Mouse (Mus musculus): ENCODE measurements around the gene Cyb5r4.
"Not testable (repeated sequence)": the region's sequence is repeated elsewhere in the genome, so short reads cannot be mapped to it uniquely, and the experiment has no call there.

Cyb5r4 gene

DNA sequence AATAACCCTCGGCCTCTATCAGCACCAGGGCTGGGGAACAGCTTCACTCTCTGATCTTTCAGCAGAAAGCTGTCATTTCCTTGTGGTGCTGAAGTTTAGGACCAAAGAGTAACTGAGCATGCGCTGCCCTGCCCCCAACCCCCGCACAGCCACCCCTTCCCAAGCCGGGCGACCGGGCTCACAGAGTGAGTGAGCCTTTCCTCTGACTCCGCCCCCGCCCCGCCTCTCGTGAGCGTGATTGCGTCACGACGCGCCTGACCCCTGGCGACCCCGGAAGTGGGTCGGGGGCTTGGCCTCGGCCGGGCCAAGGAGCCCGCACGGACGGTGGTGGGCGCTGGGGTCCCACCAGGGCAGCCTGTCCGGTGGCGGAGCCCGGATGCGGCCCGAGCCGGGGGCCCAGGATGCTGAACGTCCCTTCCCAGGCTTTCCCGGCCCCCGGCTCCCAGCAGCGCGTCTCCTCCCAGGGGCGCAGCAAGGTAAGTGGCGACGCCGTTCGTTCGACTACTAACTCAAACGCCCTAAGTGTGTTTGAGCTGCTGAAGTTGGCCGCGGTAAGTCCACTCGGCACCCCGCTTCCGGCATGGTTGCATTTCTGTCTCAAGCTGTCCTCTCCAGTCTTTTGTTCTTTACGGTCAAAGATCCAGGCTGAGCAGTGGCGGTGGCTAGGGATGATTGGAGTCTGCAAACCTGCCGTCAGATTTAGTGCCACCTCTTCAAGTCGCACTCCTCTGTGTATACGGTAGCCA, at the start of gene Cyb5r4:
TSS of gene Cyb5r4 (plus strand) at position 237 of the 746 bp plus-strand sequence.
- DNase-seq, result peak; percentile 96 to 97

DNA sequence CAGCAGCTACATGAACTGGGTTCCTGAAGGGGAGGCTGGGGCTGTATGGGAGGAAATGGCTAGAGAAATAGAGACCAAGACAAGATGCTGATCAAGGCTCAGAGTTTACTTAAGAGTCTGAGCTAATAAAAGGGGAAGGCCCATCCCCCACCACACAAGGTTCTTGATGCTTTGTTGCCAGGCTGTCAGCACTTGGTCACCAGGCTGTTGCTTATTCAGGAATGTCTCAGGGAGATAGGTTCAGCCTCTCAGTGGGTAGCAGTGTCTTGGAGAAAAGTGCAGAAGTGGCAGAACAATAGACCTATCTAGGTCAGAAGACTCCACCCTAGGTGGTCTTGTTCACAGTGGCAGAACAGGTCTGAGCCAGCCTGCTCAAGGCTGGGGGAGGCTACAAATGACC, 49.3 kb upstream of the Cyb5r4 start:
- not testable (repeated sequence) for DNase-seq

DNA sequence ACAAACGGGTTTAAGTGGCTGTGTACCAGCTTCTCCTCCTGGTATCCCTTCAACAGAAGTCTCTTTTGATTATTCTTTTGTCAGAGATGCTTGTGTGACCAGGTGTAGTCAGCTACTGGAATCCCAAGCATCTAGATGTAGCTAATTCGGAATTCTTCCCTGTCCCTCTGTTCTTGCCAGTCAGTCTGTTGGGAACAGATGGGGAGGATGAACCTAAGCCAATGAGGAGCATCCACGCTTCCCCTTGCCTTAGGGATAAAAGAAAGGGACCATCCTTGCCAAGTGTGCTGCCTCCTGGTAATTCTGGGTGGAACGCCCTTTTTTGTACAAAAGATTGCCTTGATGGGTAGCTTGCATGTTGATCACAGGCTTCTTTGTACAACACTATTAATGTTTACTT, 48.3 kb upstream of the Cyb5r4 start:
- no peak for DNase-seq

DNA sequence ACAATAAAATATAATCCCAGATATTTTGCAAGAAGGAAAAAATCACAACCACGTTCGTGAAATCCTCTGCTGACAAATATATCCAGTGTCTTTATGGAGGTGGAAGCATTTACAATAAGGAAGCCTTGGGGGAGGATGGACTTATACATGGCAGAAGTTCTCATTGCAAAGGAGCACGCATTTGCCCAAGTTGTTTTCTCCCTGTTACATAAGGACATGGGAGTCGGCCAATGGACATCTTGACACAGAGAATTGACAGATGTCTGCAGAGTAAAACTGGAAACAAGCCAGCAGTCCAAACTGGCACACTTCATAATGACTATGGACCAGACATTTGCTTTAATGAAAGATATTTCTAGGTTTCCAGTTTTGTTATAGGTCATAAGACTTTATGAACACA, 44.9 kb upstream of the Cyb5r4 start:
- no peak for DNase-seq

DNA sequence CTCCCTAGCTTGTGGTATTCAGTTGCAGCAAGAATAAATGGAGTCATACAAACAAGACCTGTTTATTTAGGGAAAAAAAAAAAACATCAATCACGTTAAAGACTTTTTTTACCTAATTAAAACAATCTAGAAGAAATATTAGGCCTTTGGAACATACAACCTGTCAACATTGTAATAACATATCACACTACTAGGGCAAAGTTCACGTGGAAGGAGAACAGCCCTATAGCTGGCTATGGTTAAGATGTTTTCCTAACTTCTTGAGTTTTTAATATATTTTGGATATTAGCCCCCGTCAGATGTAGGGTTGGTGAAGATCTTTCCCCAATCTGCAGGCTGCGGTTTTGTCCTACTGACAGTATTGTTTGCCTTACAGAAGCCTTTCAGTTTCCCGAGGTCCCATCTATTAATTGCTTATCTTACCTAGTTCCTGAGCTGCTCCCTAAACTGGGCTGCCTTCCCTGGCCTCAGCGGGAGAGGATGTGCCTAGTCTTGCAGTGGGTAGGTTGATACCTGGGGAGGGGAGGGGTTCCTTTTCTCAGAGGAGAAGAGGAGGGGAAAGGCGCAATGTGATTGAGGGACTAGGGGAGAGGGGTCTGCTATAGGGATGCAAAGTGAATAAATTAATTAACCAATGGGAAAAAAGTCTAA, 43.4 kb upstream of the Cyb5r4 start:
- DNase-seq, result no peak

DNA sequence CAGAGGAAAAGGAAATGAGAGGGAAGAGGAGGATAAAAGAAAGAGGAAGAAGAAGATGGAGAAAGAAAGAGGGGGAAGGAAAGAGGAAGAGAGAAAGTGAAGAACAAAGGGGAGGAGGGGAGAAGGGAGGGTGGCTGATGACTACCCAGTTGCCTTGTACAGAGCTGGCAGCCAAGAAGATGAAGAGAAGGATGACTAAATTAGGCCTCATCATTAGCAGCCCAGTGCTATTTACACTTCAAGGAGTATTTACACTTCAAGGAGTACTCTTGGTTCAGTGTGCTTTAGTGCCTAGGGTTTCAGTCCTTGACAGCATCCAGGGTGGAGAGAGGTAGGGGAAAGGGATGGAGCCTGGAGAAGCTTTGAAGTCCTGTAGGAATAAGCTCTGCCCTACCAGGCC, 41.8 kb upstream of the Cyb5r4 start:
- DNase-seq, result no peak

DNA sequence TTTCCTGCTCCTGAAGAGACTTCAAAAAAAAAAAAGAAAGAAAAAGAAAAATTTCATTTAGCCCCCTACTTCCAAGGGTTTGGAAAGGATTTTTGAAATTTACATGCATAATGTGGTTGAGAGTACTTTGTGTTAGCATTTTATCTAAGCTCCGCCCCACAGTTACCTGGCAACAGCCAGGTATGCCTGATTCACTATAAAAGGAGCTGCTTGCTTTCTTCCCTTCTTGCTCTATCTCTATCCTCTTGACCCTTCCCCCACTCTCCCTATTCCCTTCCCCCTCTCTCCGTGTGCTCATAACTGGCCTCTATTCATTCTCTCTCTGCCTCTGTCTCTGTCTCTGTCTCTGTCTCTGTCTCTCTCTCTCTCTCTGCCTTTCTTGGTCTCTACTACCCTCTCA, 40.9 kb upstream of the Cyb5r4 start:
- DNase-seq, result no peak

DNA sequence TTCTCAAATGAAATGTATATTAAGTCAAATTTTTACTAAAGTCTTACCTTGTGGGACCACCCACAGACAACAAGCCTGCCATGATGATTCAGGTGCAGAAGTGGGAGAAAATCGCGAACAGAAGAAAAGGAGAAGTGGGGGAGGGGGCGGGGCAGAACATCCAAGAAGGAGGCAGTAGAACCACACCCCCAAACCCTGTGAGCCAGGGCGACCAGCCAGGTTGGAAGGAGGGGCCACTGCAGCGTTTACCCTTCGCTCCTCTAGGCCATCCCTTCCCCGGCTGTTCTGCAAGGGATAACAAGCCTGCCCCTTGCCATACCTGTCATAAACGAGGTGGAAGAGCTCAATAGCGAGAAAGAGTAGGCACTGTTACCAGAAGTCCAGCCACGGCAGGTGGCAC, 40.3 kb upstream of the Cyb5r4 start:
- DNase-seq, result no peak

DNA sequence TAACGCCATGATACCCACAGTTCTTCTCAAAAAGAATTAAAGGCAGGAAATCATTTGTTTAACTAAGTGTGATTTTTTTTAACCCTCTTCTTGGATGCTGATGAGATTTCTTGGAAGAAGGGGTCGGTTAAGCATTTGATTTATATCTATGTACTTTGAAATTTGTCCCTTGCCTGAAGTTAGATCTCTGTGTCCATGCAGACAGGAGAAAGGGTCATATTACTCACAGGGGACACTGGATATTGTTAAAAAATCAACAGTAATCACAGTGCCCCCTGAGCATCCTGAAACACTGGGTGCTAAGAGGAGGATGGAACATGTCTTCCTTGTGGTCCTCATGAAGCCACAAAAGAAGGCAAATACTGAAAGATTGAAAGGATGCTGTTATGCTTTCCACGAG, 37.2 kb upstream of the Cyb5r4 start:
- DNase-seq, result no peak

DNA sequence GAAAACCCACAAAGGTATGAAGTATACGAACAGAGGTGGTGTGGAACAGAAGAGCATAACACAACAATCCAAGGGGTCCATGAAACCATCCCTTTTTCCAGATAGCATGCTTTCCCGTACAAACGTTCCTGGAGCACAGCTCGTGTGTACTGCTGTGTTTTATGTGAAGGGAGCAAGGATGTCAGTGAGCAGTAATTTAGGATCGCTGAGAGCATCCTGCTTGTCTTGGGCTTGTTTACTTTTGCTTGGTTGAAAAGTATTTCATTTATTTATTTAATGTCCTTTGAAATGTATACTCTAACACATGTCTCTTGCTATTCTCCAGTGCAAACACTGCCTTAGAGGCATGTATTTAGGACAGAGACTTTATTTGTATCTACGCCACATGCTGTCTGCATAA, 36.7 kb upstream of the Cyb5r4 start:
- no peak for DNase-seq

DNA sequence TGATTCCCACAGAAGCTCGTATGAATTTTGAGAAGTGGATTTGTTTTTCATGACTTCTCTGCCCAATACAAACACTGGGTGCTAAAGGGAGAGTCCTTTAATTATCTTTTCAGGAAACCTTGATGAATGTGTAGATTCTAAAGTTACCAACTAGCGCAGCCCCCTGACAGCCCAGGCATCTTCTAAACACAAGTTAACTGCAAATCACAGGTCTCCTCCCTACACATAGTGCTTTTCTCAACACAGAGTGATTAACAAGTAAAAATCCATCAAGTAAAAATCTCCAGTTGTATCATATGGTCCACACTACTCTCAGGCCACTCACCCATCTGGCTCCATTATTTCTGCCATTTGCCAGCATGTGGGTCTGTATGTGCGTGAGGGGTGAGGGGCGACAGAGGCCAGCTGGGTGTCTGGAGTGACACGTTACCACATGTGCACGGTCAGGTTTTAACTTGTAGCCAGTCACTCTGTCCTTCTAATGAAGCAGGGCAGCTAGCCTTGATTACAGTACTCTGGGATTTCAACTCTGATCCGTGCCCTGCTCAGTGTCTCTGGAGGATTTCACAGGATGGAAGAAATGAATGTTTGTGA, 35.0 kb upstream of the Cyb5r4 start:
- DNase-seq, result no peak

DNA sequence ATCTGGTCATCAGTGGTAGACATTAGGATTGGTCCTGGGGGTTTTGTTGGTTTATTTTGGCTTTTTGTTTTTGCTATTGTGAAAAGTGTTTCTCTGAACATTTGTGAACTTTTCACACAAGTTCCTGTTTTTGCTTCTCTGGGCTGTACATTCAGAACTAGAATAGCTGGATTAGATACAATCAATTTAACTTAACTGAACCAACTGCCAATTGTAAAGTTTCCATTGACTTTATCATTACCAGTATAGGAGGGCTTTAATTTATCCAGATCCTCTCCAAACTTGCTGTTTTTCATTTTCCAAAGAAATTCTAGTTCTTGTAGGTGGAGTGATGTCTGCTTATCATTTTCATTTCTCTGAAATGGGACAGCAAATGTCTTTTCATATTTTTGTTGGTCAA, 32.0 kb upstream of the Cyb5r4 start:
- no peak for DNase-seq

DNA sequence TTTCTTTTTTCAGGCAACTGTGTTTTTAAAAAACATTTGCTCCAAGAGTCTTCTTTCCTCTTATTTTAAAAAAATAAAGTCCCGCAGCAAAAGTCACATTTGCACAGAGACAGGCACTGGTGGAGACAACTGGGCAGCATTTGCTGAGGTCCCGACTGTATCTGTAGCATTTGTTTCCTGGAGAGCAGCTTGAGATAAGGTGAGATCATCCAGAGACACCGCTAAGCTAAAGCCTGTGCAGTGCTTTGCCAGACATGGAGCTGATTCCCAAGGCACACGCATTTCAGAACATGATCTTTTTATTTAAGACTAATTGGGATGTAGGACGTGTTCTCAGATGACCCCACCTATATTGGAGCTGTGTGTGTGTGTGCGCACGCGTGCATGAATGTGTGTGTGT, 30.1 kb upstream of the Cyb5r4 start:
- no peak for DNase-seq

DNA sequence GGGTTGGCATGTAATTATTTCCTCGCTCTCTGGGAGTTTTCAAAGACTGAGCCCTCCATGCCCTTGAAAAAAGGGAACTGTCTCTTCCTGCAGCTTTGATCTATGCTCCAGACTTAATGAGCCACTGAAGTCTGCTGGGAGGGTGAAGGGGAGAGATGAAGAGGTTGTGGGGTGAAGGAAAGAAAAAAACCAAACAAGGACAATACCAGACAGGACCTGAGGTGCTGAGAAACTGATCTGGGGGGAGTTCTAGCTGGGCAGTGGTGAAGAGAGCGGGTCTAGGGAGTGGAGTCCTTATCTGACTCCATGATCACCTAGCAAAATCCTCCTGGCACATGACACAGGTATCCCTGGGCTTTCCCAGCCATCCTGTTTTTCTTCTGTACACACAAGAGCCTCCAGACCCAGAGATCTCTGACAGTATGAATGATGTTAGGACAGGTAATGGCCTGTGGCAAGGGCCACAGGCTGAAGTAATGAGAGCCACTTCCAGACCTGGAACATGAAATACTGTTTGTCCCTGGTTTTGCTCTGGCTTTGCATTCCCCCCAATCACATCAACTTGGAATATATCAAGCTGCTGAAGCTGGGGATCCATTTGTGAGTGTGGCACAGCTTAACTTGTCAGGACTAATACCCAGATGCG, 24.6 kb upstream of the Cyb5r4 start:
- DNase-seq, result no peak

DNA sequence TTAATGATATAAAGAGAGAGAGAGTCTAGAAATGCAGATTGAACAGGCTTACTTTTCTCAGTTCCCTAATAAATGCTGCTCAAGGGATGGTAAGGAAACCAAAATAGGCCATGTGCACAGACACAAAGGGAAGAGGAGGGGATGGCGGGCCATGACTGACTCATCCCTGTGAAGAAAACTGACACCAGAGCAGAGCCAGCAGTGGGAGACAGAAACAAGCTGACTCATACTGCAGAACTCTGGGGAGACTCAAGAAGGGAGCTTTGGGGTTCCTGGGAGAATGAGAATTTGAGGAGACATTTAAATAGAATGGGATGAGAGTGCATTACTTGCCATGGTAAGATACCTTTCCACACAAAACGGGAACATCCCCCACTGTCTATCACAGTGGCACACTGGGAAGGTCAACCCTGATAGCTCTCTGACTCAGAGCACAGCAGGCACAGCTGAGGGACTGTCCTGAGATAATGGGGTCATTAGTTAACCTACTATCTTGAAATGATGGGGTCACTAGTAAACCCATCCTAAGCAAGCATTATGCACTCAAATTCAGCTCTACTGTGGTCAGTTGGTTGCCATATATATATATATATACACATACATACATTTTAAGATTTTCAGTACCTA, 21.7 kb upstream of the Cyb5r4 start:
- DNase-seq, result no peak

DNA sequence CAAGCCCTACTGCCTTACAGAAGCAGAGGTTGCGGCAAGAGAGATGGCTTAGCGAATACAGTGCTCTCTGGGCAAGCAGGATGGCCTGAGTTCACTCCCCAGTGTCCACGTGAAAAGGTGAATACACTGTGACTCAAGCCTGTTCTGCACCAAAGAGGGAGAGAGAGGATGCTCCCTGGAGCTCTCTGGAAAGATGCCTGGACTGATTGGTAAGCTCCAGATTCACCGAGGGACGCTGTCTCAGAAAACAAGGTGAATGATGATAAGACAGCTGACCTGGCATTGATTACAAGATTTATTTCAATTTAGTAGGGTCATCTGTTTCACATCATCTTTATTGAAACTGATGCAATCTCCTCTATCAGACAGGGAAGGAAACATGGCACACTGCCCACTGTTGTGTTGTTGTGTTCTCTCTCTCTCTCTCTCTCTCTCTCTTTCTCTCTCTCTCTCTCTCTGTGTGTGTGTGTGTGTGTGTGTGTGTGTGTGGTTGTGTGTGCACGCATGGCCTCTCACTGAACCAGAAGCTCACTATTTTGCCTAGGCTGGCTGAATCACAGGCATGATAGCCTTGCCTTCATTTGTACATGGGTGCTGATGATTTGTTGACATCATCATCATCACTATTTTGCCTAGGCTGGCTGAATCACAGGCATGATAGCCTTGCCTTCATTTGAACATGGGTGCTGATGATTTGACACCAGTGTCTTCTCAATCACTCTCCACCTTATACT, 16.9 kb upstream of the Cyb5r4 start:
- DNase-seq, result no peak

DNA sequence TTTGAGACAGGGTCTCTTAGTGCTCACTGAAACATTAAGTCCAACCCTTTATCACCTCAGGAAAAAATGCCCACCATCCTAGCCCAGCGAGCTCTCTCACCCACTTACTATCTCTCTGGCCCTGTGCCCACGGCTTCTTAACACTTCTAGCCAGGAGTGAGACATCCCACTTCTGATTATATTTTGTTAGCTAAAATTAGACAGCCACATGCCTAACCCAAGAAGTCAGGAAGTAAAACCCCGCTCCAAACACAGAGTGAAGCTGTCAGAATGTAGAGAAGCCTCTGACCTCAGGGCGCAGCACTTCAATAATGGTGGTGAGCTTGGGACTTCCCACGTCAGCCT, 16.4 kb upstream of the Cyb5r4 start:
- no peak for DNase-seq

DNA sequence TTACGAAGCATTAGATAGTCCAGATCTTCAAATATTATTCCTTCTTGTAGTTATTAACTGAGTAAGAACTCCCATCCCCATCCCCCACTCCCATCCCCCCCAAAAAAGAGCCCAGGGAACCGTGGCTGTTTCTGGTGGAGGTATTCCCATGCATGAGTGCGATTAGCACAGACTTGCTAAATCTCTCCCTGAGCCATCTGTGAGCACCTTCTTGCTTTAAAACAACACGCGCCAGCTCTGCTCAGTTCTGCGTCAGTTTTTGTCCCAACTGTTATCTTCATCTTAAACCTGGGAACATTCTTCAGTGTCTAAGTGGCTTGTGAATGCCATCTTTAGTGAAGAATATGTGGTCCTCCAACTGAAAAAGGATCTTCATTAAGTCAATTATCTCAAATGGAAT, 13.3 kb upstream of the Cyb5r4 start:
- DNase-seq, result no peak

DNA sequence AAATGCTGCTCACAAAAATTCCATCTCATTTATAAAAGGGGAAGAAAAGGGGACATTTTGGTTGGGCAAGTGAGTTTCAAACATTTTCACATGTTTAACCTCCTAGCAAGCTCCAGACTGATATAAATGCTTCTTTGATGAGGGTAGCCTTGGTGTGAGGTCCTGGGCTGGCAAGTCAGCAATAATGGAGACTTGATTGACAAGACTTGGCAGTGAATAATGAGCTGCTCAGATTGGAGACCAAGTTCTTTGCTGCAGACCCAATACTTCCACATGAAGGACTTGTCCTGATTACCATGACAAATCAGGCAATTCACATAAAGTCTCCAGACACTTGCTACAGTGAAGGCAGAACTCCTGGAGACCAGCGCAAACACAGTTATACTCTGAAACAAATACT, 12.9 kb upstream of the Cyb5r4 start:
- no peak for DNase-seq

DNA sequence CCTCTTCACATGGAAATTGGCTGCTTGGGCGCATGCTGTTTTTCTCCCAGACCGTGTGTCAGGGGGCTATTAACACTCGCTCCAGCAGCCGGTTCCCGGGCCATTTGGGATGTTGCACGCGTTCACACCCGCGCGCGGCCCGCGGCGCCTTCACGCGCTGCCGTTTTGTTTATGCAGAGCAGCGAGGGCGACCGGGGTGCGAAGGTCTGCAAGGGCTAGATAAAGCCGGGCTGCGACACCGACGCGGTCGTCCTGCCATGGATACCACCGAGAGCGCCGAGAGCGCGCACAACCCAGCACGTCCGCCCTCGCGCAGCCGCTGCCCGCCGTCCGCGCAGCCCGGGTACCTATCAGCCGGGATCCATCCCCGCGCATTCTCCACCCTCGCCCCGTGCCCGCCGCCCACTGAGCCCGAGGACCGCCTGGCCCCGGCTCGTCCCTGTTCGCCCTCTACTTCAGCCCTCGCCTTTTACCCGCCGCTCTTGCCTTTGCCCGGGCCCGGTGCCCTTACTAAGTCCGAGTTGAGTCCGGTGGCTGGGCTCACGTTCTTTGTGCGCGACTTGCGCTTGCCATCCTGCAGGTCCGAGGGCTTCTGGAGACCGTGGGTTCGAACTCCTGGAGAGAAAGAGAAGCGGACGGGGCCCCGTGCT, 6.4 kb upstream of the Cyb5r4 start, which contains the start of gene Ripply2:
TSS of gene Ripply2 (plus strand) at position 250 of the 650 bp plus-strand sequence.
- DNase-seq, result no peak

DNA sequence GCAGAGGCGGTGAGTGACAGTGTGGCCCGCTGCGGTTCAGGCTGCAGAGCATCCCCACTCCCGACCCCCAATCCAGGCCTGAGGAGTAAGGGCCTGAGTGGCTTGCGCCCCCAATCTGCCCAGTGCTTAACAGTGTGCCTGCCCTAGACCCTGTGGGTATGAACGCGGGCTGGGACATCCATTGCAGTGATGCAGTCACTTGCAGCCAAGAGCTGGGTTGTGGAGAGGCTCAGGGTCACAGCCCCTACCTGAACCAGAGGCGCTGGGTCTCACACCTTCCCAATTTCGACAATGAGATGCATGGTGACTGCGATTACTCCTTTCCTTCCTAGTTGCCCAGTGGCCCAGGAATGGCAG, 5.9 kb upstream of the Cyb5r4 start:
- no peak for DNase-seq

DNA sequence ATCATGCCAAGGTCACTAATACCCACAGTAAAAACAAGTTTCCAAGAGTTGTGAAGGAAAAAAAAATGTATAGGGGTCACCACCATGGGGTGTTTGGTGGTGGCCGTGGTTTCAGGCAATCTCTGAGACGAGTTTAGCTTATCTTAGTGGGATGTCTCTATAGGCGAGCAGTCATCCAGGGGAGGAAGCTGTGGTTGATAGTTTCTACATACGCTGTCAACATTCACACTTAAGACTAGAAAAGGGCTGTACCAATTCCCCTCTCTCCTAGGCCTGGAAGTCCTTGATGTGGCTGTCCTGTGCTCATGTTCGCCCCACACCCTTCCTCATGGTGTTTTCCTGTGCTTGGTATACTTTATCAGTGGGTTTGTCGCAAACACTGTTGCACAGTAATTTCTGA, 4.0 kb downstream of the Cyb5r4 start:
- DNase-seq, result no peak
